Mouse (Mus musculus): ENCODE results near the gene Dut.

GRCm38 (mm10) chr2:125285777-125286176 is 38.8 kb downstream of the Dut start:
- TF ChIP-seq POLR2A (IDR thresholded peaks at IDR 0.05; ENCODE audit: borderline replicate concordance, extremely low read depth, low read depth, low read length), result no peak
- TF ChIP-seq CTCF (IDR thresholded peaks at IDR 0.05; ENCODE audit: insufficient read depth, low read length), result no peak
